Mouse (Mus musculus) layer of hippocampus, adult 11-12 months (tissue): ENCODE data around the gene Fgf13.

ENCODE experiments used
- DNase-seq: peaks from one replicate; pipeline ENCODE4 v3.0.0; 2022; ENCODE audit warnings: low spot score

The Fgf13 gene

DNA sequence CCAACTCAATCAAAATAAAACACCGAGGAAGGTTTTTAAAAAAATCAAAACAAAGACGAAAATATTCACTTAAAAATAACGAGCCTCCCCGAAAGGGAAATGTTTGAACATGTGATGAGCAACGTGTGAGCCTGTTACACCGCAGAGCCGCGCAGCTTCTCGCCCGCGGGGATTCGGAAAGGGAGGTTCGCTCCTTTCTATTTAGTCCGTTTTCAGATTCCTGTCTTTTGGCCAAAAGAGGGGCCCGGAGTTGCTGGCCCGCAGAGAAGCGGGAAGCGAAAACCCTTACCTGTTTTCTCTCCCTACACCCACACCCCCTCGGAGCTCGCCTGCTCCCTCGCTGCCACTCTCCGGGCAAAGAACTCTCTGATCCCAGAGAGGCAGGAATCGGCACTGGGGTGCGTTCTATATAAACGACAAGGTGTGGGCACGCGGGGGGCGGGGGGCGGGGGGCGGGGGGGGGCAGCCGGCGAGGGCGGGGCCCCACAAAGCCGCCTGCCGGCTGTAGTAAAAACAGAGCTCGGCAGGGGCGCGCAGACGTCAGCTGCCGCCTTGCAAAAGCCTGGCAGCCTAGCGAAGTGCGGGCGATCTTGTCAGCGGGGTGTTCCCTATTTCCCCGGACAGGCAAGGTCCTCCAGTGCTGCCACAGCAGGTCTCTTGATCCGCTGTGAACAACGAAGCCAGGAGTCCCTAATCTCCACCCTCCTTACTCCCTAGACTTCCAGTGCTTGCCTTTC, at the start of gene Fgf13:
Gene Fgf13 (minus strand): TSS at position 377 of the 737 bp plus-strand sequence.
- DNase-seq, result peak; percentile 7

DNA sequence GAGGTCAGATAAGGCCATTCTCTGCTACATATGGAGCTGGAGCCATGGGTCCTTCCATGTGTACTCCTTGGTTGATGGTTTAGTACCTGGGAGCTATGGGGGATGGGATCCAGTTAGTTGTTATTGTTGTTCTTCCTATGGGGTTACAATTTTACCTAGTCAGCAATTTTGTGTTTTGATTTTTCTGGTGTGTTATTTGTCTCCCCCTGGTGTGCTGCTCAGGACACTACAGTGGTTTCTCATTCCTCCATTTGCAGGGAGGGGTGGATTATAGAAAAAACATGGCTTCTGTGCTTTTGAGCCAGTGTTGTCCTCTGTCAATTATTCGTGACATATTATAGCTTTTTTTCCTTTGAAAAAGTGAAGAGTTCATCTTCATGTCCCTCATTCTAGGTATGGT, 38.7 kb upstream of the Fgf13 start:
- no peak for DNase-seq

DNA sequence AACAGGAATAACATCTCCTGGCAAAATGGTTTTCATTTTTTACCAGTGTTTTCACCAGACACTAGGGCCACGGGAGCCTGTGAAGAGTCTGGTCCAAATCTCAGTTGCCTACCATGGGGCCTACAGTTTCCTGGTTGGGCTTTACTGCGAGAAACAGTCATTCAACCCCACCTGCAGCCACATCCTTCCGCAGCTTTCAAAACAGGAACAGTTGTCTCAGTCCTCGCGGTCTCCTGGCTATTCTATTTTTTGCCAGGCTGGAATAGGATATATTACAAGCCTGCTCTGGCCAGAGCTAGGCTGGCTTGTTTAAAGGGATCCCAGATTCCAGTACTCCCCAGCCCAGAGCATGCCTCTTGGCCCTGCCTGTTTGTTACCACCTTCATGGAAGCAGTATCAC, 21.2 kb upstream of the Fgf13 start:
- DNase-seq, result no peak

DNA sequence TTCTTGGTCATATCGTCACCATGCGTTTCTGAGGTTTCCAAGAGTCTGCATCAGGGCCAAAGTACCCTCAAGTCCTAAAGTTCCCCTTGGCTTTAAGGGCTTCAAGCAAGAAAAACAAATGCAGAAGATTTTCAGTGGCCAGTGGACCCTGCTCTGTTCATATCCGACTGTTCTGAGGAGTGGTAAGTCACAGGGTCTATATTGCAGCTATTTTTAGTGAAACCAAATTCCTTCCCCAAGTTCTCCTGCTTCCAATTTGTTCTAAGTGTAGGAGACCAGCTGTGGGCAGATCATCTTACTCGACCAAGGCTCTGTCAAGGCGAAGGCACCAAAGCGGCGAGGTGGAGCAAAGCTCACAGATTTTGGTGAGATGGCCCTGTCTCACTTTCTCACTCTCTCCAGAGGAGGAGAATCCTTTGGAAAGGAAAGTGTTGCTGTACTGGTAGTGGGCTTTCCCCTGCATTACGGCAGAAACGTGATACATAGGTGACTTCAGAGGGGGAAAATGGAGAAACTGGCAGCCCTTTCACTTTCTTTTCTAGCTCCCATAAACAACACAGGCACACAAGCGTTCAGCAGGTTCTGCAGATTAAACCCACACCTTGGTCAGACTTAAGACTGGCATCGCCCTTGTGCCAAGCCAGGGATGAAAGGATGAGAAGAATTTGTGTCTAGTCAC, 17.8 kb upstream of the Fgf13 start:
- no peak for DNase-seq

DNA sequence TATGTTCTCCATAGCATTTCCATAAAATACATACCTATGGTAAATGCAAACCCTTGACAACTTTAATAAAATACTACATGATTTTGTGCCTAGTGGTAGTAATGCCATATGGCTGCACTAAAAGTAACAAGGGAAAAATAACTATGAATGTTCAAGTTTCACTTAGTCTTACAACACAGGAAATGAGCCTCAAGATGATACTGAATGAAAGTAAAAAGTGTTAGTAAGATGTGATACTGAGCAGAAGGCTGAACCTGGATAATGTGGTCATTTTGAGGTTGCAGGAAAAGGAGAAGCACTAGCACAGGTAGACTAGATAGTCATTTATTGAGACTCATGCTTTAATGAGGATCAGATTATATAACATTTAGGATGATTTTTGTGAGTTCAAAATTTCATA, 16.2 kb upstream of the Fgf13 start:
- DNase-seq, result no peak

DNA sequence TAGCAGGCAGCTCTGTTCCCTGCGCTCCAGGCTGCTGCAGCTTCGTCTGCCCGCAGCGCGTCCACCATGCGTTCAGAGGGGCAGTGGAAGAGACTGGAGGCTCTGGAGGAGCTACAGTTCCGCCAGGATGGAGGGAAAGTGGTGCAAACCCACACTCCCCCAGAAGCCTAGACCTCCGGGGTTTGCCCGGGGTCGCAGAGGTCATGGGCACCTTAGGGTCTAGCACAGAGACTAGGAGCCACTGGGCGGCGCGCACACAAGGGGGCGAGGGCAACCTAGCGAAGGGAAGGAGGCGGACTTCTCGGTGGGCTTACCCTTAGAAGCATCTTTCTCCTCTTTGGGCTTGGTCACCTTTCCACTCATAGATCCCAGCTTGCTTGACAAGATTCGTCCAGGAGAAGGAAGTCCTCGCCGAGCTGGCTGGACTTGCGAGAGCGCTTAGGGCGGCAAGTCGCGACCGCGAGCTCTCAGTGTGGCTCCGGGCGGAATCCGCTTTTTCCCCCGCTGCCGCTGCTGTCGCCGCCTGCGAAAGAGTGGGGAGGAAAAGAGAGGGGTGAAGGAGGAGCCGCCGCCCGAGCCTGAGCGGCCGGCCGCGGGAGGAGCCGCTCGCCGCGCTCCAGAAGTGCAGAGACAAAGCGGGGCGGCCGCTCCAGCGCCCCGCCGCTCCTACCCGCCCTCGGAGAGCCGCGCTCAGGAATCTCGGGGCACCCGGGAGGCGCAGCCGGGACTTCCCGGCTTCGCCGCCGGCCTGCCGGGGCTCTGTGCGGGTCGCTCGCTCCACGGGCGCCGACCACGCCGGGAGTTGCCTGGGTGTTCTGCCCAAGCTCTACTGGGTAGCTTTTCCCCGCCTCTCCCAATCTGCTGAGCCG, 811 bp downstream of the Fgf13 start:
- DNase-seq, result peak; percentile 9

DNA sequence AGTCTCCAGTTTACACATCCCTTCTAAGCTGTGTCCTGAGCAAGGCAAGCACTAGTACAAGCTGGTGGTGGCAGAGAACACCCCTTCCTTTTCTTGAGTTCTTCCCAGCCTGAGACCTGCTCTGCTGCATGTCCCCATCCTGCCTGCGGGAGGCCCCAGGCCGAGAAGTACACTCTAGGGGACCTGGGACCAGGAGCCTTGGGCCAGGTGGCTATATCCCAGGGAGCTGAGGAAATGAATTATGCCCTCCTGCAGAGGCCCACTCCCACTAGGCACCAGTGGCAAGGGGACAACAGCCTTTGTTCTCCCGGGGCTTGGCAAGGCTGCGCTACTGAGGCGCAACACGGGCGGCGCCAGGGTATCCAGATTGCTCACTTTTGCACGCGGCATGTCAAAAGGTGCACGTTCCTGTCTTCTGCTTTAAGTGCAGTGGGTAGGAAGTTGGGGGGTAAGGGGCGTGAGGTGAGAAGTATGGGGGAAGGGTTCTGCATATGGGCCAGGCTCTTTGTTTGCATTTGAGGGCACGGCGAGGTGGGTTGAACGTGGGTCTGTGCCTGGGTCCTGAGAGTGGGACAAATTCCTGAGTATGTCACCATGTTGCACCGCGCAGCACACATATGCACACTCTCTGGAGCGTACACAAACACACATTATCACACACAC, 1.7 kb downstream of the Fgf13 start:
- DNase-seq, result peak; percentile 2

DNA sequence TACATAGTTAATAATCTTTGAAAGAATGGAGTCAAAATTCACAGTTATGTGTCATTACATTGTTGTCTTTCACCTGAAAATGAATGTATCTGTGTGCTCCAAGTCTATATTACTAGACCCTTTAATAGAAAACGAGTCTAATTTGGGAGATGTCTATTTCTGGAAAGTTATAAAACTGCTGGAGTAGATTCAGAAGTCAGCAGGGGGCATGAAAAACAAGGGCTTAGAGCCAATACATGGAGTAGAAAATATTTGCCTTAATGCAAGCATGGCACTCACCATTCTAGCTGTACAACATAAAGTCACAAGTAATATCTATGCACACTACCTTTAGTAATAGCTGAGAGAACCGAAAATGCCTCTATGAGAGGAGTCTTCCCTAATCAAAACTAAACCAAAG, 19.9 kb downstream of the Fgf13 start:
- DNase-seq, result no peak

DNA sequence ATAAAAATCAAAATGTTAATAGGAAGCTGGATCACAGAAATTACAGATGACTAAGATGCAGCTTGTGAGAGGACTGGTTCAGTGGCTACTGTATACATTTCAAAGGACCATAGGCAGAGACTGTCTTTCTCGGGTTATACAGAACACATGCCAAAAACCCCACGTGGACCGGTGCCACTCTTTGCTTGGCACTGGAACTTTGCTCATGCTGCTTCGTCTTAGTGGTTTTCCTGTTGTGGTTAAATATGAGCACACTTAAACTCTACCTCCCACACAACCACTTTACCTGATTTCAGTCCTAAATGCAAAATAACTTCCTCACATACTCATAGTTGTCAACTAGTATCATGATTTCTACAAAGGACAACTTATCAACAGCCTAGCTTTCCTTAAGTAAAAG, 59.6 kb downstream of the Fgf13 start:
- DNase-seq, result no peak

DNA sequence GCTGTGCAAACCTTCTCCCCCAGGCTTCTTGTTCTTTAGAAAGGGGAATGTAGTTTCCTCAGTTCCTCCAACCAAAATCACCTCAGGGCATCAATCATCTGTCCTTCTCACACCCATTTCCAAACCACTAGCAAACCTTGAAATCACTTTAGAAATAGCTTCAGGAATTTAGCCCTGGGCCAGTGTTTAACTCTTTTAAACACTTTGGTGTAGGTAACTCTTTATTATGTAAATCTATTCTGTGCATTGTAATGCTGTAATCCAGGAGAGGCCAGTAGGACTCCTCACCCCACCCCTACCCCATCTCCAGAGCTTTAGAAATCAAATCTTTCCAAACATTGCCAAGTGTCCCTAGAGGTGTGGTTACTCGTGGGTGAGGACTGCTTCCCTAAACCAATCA, 74.5 kb downstream of the Fgf13 start:
- no peak for DNase-seq

DNA sequence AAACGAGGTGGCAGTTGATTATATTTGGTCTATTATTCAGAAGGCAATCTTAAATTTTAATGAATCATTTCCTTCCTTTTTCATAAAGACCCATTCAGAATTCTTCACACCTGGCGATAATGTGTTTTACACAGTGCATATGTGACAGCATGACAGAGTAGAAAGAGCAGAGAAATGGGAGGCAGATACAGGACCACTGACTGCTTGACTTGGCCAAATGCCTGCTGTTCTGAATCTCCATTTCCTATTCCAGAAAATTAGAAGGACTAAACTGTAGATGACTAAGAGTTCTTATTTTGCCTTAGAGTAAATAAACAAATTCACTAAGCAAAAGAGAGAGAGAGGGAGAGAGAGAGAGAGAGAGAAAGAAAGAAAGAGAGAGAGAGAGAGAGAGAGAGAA, 82.4 kb downstream of the Fgf13 start:
- DNase-seq, result no peak

DNA sequence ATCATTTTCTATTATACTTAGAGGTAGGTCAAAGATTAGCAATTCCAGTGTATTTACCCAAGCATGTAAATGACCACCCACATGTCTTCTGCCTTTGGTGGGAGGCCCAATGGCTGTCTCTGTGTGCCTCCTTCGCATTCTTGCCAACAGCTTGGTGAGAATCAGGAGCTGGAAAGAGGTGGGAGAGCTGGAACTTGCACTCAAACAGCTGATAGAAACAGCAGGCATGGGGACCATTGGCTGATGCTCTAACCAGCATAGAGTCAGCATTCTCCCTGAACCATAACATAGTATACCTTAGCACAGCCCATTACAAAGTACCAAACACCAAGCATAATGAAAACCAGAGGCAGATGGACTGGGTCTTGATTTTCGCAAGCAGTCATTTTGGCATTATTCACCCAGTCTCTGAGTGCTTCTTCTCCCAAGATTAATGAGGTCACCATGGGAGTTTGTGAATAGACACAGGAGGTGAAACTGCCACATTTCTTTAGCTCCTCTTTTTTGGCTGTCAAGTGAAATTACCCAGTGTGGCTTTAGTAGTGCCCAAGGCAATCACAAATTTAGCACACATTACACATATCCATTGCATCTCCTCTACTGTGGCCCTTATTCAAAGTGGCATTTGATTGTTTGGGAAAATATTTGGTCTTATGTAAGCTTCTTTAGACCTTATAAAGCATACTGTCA, 165.1 kb downstream of the Fgf13 start:
- no peak for DNase-seq

DNA sequence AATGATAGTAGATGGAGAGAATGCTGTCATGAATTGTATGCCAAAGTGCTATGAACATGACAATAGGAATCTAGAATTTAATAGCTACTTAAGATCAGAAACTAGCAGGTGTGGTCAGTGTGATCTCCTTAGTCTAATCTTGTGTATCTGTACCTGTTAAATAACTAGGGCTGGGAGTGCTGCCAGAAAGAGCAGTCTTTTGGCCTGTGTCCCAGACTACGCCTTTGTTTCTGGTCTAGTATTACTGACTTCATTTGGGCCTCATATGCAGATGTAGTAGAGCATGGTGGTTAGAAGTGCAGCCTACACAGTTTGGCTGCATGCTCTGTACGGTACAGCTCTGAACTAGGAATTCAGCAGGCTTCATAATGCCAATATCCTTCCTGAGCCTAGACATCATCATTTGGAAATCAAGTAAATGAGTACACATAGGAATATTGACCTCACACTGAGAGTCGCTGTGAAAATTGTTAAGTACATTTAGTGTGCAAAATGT, 276.9 kb downstream of the Fgf13 start:
- DNase-seq, result no peak

DNA sequence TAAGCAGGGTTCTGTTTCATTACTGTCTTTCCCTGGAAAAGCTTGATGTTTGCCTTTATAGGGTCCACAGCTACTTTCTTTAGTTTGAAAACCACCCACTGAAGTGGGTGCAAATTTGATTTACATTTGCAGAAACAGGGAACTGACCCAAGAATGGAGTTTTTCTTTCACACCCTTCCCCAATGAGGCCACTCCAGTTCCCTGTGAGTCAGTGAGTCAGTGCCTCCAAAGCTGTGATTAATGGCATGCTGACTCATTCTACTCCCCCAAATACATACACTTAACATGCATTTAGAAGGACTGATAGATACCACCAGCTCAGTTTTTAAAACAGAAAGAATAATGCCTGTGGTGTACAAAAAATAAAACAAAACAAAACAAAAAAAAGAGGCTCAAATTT, 316.3 kb downstream of the Fgf13 start:
- no peak for DNase-seq

DNA sequence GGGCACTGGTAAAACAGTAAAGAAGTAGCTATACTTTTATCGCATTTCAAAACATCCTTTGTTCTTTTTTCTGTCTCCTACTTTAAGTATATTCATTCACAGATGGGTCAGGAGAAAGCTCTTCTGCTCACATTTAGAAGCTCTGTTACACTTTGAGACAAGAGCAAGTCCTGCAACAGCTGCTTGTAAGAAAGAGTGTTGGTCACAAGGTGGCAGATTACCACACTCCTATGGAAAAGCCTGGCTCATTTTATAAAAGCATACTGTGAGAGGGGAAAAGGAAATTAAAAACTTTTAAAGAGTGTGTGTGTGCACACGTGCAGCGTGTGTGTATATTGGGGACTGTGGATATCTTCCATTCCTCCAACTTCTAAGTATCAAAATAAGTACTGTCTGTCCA, 324.1 kb downstream of the Fgf13 start:
- DNase-seq, result no peak

DNA sequence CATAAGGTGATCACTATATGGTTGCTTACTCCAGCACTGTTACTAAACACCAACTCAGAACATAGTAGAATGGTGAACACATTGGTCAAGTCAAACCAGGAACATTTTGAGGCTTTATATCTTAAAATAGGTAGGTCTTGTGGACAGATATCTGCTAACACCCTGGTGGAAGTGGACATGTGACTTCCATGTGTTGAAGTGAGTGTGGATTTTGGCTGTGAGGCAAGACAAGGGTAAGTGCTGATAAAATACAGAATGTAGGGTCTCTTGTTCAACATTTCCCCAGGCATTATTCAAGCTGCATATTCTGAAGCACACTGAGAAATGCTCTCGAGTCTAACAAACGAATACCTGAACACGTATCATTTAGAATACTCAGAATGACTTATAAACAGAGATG, 324.7 kb downstream of the Fgf13 start:
- DNase-seq, result no peak

DNA sequence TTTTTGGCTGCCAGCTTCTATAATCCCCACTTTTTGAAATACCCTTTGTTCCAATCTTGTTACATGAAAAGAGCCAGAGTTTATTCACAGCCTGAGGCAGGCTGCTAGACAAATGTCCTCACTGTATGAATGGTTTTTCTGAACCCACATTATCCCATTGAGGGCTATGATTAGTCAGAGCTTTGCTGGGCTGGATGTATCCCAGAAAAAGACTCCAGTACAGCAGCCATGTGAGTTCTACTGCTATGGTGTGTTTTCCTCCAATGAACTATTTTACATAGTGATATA, 326.5 kb downstream of the Fgf13 start:
- DNase-seq, result no peak

DNA sequence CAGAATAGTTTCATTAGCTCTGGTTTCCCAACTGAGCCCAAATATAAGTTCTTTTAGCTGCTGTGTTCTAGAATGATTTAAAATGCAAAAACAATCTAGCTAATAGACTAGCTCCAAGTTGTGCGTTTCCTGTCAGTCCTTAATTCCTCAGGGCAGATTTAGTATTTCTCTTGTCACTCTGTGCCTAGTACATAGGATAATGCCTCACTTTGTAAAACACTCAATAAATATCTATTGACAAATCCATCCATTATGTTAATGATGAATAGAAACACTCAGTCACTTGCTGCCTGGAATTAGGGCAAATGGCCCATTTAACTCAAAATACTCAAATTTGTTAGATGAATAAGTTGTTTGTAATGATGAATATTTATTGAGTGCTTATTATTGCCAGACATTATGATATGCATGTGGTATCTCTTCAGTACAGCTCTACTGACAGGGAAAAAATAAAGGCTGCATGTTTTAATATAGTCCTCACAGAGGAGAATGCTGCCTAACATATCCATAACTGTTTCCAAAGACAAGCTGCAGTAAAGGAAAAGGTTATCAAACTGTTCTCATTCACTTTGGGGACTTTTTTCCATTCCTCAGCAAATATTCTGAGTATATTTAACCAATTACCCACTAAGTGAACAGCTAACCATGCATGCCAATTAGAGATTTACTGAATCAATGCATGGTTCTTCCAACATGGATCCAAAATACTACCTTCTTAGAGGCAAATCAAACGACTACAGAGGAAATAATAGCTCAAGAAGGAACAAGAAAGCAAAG, 327.0 kb downstream of the Fgf13 start:
- no peak for DNase-seq

DNA sequence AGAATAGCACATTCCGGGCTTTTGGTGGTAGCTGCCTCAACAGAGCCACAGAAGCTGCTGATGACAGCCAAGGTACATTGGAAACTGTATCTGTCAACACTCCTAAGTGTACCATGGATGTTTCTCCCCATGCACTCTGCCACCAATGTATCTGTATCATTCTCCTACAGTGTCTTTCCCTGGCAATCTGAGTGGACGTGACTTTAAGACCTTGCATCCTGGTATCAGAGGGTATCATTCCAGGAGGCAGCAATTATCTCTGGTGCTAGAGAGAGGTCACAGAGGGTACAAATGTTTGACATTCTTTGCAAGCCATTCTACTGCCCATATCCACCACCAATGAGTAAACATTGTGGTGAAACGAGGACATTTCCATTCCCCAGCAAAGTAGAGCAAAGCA, 347.2 kb downstream of the Fgf13 start:
- DNase-seq, result no peak

DNA sequence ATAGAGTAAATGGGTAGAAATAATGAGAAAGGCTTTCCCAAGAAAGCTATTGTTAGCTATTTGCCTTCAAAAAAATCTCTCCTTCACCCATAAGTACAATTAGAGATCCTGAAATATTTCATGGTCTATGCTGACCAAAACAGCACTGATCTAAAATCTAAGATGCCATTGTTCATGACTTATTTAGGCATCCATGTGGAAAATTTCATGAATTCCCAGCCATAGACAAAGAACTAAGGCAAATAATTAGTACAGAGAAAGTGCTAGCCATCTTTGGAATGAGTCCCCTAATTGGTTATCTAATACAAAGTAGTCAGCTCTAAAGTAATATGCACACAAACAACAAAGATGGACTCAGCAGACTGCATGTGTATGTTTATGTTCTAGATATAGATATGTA, 366.7 kb downstream of the Fgf13 start:
- DNase-seq, result no peak

DNA sequence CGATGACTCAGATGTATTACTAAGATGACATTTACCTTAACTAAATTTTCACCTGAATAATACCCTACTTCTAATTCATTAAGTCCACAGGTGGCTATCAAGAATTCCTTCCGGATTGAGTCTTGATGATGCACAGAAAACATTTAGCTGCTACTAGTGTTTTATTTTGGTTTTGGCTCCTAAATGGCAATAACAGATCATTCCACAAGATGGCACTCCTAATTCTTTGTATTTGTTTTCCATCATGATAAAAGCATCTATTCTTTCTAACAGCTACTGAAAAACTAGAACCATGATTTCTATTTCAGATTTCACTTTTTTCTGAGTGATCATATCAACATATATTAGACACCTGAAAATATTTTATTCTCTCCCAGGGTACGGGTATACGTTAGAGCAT, 373.7 kb downstream of the Fgf13 start:
- no peak for DNase-seq
